Mouse (Mus musculus) bone marrow macrophage, adult 2 months (primary cell): ENCODE data around the gene B3gnt8. TPM values are rescaled to one million over a fixed set of nuclear protein-coding genes. Genes with fewer than 3 reads are reported as not detected.
"Not testable (repeated sequence)": the region's sequence is repeated elsewhere in the genome, so short reads cannot be mapped to it uniquely, and the experiment has no call there.

ENCODE experiments used
- H3K27ac ChIP-seq: 2 replicates; pipeline ENCODE4 v1.5.1; 2012; ENCODE audit warnings: low read depth, low read length; ENCODE audit not compliant: insufficient read depth
- H3K4me1 ChIP-seq: 2 replicates; pipeline ENCODE4 v1.6.1; 2012; ENCODE audit warnings: low read length; ENCODE audit not compliant: control insufficient read depth, insufficient read depth
- H3K4me3 ChIP-seq: 2 replicates; pipeline ENCODE4 v1.5.1; 2012; ENCODE audit warnings: mild to moderate bottlenecking, low read length, moderate library complexity; ENCODE audit not compliant: insufficient read depth
- CTCF ChIP-seq: IDR thresholded peaks from 2 replicates; pipeline ENCODE4 v1.5.1; 2012; ENCODE audit warnings: low read depth, mild to moderate bottlenecking, low read length, moderate library complexity
- POLR2A ChIP-seq: IDR thresholded peaks from 2 replicates; pipeline ENCODE4 v1.6.1; 2012; ENCODE audit warnings: mild to moderate bottlenecking, low read depth, low read length, borderline replicate concordance
- polyA plus RNA-seq: library from polyadenylated mRNA; stranded (reverse); fragments of >200 nt; gene quantifications from 2 replicates; pipeline ENCODE4 v1.2.4, GENCODE M21; 2012; ENCODE audit not compliant: missing spikeins, insufficient read depth, insufficient read length

B3gnt8 gene
- polyA plus RNA-seq: 59.1 and 61.2 TPM in 2 replicates

- Histone ChIP-seq H3K4me1 (peaks cover 16% of the 10 kb centered on the region), H3K27ac (no peak within 1 kb of the TSS), H3K4me3 (peak within 1 kb of the TSS; percentile 62)
- TF ChIP-seq CTCF (no peak), POLR2A (no peak)
Observed at GRCm38 (mm10) chr7:25626509-25627430, at the start of gene B3gnt8. TSS of gene B3gnt8 (plus strand) at chr7:25626654.

- not testable (repeated sequence) for H3K4me3 ChIP-seq, H3K27ac ChIP-seq, H3K4me1 ChIP-seq
Observed at GRCm38 (mm10) chr7:25576793-25577437, 49.5 kb upstream of the B3gnt8 start.

GRCm38 (mm10) chr7:25579441-25579840, 47.0 kb upstream of the B3gnt8 start:
- TF ChIP-seq POLR2A (no peak), CTCF (no peak)
- H3K4me3 ChIP-seq: no peak overlapping the region
- no peak overlapping the region for H3K27ac ChIP-seq
- H3K4me1 ChIP-seq: peaks cover 3% of the 10 kb centered on the region

GRCm38 (mm10) chr7:25582301-25582810, 44.1 kb upstream of the B3gnt8 start:
- no peak for TF ChIP-seq CTCF
- no peak for TF ChIP-seq POLR2A
- Histone ChIP-seq H3K4me3 (no peak overlapping the region), H3K4me1 (no peaks in the 10 kb centered on the region), H3K27ac (no peak overlapping the region)

- H3K4me3 ChIP-seq: no peak overlapping the region
- TF ChIP-seq CTCF (no peak), POLR2A (no peak)
- H3K4me1 ChIP-seq: no peaks in the 10 kb centered on the region
- H3K27ac ChIP-seq: no peak overlapping the region
Observed at GRCm38 (mm10) chr7:25584651-25585050, 41.8 kb upstream of the B3gnt8 start.

- Histone ChIP-seq H3K4me1 (no peaks in the 10 kb centered on the region), H3K4me3 (no peak overlapping the region), H3K27ac (no peak overlapping the region)
- no peak for TF ChIP-seq POLR2A
- no peak for TF ChIP-seq CTCF
Observed at GRCm38 (mm10) chr7:25585351-25586204, 40.9 kb upstream of the B3gnt8 start.

- no peak overlapping the region for H3K27ac ChIP-seq
- H3K4me1 ChIP-seq: no peaks in the 10 kb centered on the region
- TF ChIP-seq POLR2A: no peak
- TF ChIP-seq CTCF: no peak
- no peak overlapping the region for H3K4me3 ChIP-seq
Observed at GRCm38 (mm10) chr7:25591226-25591625, 35.2 kb upstream of the B3gnt8 start.

GRCm38 (mm10) chr7:25593859-25594258, 32.6 kb upstream of the B3gnt8 start:
- no peak overlapping the region for H3K27ac ChIP-seq
- H3K4me1 ChIP-seq: no peaks in the 10 kb centered on the region
- no peak overlapping the region for H3K4me3 ChIP-seq
- TF ChIP-seq POLR2A (no peak), CTCF (no peak)

GRCm38 (mm10) chr7:25599663-25600062, 26.8 kb upstream of the B3gnt8 start:
- Histone ChIP-seq H3K4me1 (no peaks in the 10 kb centered on the region), H3K27ac (no peak overlapping the region), H3K4me3 (no peak overlapping the region)
- TF ChIP-seq CTCF (no peak), POLR2A (no peak)

- Histone ChIP-seq H3K4me1 (peaks cover 2% of the 10 kb centered on the region; the same call in 1 of the 2 replicates), H3K4me3 (no peak overlapping the region), H3K27ac (no peak overlapping the region)
- TF ChIP-seq POLR2A: no peak
- no peak for TF ChIP-seq CTCF
Observed at GRCm38 (mm10) chr7:25600666-25601065, 25.8 kb upstream of the B3gnt8 start.
